Mouse (Mus musculus) Muller cell, postnatal 12 days (primary cell): ENCODE data around the gene Rgs10.

Experiments used
- DNase-seq: peaks from one replicate; pipeline ENCODE4 v3.0.0-alpha.2; 2015; ENCODE audit errors: inconsistent ontology term

Gene Rgs10

DNA sequence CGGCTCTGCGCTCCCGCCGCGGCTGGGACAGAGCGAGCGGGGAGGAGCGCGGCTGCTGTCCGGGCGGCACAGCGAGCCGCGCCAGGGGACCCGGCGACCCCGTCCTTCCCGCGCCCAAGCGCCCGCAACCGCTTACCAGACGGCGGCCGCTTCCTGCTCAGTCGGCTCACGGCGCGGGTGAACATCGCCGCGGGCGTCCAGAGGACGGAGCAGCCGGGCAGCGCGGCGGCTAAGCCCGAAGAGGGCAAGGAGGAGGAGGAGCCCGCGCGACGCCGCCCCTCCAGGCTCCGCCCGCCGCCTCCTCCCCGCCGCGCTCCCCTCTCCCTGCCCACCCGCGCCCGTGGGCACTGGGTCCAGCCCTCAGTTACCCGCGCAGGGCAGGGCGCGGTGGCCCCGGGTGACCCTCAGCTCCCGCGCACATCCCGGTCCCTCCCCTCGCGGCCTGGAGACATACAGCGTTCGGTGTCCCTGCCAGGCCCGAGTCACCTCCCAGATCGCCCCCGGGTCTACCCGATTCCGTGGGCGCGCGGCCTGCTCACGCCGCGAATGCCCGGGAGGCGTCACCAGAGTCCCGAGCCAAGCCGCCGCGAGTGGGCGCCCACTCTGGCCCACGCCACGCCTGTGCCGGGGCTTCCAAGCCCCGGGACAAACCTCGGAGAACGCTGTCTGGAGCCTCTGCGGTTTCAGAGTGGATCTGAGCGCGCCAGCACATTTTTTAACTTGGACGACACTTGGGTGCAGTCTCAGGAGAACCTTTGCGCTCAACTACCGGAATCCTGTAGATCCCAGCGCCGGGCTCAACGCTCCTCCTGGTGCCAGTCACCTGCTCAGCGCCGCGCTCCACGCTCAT lies at the start of gene Rgs10:
Gene Rgs10 (minus strand): TSS at position 829 of the 850 bp plus-strand sequence.
- peak; percentile 81 for DNase-seq

GRCm38 (mm10) chr7:128462406-128462805 lies 43.8 kb upstream of the Rgs10 start:
- DNase-seq = no peak

- peak; percentile 100 for DNase-seq
Observed at GRCm38 (mm10) chr7:128461285-128462215, 43.0 kb upstream of the Rgs10 start, which contains the start of gene Tial1. TSS of gene Tial1 (minus strand) at chr7:128461717.

- DNase-seq = peak; percentile 63
Observed at GRCm38 (mm10) chr7:128460865-128461228, 42.3 kb upstream of the Rgs10 start.

DNA sequence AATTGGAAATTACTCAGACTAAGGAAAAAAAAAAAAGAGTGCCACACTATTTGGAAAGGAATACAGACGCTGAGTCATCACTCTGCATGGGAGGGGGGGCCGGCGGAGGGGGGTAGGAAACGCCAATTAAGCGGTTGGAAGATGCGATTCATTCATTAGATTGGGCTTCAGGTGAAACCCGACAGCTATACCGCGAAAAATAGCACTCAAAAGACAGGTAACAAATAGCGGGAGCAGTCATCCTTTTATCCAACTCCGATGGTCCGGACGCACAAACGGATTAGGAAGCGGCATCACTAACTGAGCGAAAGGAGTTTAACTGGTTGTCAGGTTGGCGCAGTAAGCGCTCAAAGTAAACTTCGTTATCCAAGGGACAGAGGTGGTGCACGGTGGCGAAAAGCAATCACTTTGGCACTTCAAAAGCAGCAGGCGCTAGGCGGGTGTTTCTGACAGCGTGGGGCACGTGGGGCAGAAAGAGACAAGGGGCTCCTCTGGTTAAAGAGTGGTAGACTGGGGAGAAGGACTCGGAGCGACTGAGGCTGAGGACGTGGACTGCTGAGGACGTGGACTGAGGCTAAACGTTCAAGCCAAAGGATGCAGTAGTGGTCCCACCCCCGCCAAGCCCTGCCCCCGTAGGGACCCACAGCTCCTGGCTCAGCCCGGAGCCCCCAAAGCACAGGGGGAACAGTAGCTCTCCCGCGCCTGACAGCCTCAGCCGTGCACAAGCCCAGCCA lies 41.7 kb upstream of the Rgs10 start:
- DNase-seq = peak; percentile 87

DNA sequence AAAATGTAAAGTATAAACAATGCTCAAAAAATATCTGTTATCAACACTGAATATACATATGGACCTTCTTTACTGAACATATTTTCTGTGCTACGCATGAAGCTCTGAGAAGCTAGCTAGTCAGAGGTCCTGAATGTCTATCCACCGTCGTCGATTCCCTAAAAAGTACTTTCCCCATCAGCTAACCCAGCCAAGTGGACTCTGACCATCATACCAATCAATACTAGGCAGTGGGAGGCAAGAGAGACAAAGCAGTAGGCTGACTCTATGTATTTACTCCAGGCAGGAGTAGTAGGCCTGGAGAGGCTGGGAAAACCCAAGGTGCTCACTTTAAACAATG lies 41.2 kb upstream of the Rgs10 start:
- no peak for DNase-seq

DNA sequence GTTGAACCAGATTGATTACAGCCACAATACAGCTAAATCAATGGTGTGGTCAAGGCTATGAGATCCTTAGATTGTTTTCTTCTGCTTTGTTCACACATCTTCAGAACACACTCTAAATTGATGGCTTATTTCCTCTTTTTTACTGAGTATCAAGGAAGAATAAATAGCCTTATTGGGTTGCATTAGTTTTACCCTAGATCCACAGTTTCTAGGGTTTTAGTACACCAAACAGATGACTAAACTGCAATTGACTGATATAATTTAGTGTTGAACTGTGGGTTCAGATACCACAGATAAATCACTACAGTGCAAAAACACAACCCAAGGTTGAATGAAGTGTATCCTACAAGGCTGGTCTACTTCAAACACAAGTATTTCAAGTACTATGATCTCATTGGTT lies 39.5 kb upstream of the Rgs10 start:
- DNase-seq = no peak

GRCm38 (mm10) chr7:128452731-128453130 lies 34.2 kb upstream of the Rgs10 start:
- DNase-seq = no peak

DNA sequence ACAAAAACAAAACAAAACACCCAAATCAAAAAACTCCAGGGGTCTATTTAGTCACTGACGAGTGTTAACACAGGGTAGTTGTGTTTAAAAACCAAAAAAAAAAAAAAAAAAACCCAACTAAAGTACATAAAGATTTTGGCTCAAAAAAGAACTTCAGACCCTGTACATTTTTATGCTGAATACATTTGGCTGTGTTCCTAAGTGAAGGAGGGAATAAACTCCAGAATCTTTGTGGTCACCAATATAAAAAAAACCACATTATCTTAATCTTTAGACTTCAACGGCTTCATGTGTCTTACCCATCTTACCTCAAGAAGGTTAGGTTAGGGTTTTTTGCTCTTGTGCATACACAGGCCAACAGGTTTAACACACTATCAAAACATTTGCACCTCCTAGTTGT lies 22.0 kb upstream of the Rgs10 start:
- DNase-seq = no peak

DNA sequence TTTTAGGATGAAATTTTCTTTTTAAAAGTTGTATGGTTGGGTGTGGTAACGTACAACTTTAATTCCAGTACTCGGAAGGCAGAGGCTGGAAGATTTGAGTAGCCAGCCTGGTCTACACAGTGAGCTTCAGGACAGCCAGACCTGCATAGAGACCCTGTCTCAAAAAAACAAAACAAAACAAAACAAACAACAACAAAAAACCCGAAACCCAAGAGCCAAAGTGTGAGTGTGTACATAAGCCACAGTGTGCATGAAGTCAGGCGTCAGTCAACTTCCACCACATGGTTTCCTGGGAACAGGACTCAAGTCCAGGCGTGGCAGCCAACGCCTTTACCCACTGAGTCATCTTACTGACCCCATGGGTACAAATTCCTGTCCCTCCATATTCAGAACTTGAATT lies 20.7 kb upstream of the Rgs10 start:
- DNase-seq = no peak

DNA sequence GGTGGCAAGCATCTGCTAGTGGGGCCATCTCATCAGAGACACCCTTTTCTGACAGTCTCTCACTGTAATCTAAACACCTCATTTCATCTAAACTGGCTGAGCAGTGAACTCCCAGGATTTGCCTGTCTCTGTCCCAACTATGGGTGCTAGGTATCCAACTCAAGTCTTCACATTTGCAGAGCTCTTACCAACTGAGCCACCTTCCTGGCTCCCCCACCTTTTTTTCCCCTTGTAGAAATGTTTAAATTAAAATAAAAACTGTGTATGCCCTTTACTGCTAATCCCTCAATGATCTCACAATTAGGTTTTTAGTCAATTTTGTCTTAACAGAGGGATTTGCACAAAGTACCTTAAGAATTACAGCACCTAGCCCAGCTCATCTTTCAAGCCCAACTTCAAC lies 19.6 kb upstream of the Rgs10 start:
- no peak for DNase-seq

DNA sequence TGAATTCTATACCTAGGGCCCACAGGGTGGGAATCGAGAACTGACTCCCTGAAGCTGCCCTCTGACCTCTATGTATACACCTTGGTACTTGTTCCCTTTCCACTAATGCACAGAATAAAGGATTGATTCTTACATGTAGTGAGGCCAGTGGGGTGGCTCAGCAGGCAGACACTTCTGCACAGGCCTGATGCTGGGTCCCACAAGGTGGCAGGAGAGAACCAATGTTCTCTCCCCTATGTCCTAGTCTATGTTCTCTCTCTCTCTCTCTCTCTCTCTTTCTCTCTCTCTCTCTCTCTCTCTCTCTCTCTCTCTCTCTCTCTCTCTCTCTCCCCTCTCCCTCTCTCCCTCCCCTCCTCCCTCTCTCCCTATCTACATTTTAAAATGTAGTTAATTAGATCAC lies 14.7 kb upstream of the Rgs10 start:
- DNase-seq = no peak

DNA sequence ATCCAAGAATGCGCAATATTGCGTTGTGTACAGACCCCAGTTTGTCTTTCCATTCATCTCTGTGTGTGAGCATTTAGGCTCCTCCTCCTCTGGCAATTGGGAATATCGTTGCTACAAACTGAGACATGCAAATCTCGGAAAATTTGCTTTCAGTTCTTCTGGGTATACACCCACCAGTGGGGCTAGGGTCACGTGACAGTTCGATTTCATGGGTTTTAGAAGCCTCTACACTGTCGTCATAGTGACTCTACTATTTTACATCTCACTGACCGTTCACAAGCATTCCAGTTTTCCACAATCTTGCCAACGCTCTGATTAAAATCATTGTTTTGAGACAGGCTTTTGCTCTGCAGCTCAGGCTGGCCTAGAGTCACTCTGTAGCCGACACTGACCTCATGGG lies 14.0 kb upstream of the Rgs10 start:
- DNase-seq = peak; percentile 34

DNA sequence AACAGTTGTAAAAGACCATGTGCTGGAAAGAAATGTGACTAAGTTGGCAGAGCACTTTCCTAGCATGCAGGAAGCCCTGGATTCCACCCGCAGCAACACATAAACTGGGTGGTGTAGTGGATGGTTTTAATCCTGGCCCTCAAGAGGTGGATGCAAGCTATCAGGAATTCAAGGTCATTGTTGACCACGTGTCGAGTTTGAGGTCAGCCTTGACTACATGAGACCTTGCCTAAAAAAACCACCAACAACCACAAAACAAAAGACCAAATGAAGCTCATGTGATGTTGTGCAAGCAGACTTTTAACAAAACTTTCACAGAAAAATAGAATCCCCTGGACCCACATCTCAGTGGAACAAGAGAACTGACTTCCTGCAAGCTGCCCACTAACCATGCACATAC lies 3.9 kb upstream of the Rgs10 start:
- no peak for DNase-seq

- no peak for DNase-seq
Observed at GRCm38 (mm10) chr7:128421701-128422100, 3.1 kb upstream of the Rgs10 start.

GRCm38 (mm10) chr7:128419690-128420089 lies 1.1 kb upstream of the Rgs10 start:
- no peak for DNase-seq

DNA sequence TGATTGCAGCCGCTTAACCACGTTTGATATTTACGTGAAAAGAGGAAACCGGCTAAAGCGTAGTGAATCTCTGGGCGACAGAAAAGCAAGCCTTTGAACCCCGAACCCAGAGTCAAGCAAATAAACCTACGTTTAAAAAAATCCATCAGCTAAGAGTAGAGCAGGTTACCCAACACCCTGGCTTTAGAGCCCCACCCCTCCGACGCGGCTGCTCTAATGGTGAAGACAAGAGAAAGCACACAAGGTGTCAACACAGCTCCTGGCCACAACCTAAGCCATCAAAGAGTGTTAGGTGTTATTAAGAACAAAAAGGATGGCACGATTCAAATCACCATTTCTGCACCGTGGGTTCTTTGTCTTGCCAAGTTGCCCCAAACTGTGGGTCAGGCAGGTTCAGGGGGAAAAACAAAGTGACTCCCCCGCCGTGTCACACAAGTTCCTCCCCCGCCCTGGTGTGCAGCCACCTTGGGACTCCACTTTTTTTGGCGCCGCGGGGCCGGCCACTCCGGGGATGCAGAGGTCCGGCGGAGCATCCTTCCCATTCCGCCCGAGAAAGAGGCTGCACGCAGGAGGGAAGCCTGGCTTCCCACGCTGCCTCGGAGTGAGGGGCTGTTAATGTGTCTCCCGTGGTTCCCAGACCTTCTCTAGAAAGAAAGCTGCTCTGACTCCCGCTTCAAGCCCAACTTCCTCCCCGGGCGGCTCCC lies 1.2 kb downstream of the Rgs10 start:
- peak; percentile 10 for DNase-seq

DNA sequence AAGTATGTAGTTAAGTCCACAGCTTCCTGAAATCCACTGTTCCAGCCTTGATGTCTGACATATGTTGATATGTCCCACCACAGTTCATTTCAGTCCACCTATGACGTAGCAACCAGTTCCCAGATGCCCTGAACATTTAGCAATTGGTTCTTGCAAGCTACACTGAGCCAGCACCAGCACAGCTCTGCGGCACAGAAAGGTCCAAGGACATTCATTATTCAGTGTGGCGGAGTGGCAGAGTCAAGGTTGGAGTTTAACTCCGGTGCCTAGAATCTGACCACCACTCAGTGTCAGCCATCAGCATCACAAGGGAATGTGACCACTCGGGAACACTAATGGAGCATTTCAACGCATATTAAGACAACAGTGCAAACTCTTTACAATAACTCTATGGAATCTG lies 1.9 kb downstream of the Rgs10 start:
- no peak for DNase-seq

DNA sequence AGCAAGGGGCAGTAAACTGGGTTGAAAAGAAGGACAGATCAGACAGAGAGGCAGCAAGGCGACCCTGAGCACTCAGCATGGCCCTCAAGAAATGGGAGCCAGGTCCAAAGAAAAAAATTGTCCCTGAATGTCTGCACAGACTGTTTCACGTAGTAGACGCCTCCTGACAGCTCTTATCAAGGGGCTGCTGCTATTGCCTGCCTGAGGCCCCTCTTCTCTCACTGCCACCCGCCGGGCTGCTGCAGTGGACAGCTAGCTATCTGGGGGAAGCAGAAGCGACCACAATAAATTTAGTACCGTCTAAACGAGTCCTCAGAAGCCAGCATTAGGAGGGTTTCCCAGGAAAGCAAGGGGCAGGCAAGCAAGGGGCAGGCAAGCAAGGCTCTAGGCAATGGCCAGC lies 4.1 kb downstream of the Rgs10 start:
- no peak for DNase-seq

DNA sequence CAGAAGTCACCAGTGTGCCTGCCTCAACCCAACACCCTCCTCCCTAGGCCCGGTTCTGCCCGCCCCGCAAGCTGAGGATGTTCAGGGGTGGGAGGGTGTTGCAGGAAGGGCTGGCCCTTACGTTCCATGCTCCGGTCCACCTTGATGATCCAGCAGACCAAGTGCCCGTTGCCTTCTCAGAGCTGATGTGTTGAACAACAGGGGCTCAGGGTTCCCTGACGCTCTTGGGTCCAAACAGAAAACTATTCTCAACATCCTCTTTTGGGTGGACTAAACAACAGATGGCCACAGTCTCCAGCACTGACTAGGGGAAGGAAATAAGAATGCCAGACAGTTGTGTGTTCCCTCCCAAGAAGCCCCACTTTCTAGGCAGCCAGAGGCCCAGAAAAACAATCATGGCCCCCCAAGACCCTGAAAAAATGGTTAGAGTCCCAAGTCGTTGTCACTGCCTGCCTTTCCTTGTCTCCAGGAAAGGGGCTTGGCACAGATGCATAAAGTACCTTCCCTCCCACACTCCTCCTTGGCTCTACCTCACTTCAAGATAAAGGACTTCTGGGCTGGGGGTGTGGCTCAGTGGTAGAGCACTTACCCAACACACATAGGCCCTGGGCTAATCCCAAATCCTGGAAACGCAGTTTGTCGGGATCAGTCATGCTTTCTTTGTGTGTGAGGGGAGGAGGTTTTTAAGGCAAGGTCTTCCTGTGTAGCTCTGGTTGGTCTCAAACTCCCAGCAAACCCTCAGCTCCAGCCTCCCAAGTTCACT lies 6.3 kb downstream of the Rgs10 start:
- DNase-seq = no peak
